Comparison of ENCODE assay signal across 11 mouse cellular contexts in the genomic region with DNA sequence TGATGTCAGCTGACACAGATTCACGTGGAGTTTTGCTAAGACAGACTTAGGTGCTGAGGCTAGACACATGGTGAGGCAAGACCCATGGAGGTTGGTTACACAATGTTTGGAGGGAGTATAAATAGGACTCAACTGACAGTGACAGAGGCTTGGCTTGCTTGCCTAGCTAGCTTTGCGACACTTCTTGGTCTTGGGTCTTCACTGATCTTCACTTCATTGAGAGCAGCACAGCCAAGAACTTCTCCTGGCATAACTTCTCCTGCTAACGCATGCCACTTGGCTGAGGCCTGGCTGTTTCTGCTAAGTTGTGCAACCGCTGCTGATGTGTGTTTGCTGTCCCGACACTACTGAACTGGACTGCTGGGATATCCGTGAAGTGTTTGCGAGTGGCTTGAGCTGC.
DNase-seq lines count a peak whose midpoint lies in the region; ATAC-seq and TF ChIP-seq lines count a peak whose summit lies in the region.
"Had no signal": no experiment of that assay in that cellular context is flagged by ENCODE, and none has a peak within 500 bp of the region (broad histone marks: within the 10 kb centered on the region; RNA-seq: fewer than 3 reads in every experiment).

No protein-coding gene starts in this region.

- peak; percentile 93 for DNase-seq in liver, adult 2 months (ENCODE audit: extremely low read depth, low read depth, low spot score)
- peak; percentile 7 to 15 for DNase-seq in heart, postnatal 14 days
- no peak for DNase-seq in kidney, adult 11 months
- DNase-seq: cerebellum, adult 2 months had no signal

- H3K27ac ChIP-seq in liver, adult 2 months (replicated peaks; ENCODE audit: insufficient read depth, low read depth, low read length) = no peak overlapping the region
- H3K27ac ChIP-seq in liver, embryonic 12.5 days = no peak overlapping the region
- H3K27ac ChIP-seq in brown adipose tissue, adult 24 weeks (replicated peaks; ENCODE audit: low read depth, low read length) = 0 out of 2 replicates have a peak overlapping the region, but pooled peaks have one; percentile 54
- H3K27ac ChIP-seq in midbrain, embryonic 15.5 days = no peak overlapping the region
- H3K27ac ChIP-seq: layer of hippocampus, adult 2 months; limb, embryonic 13.5 days had no signal

- no peak for TF ChIP-seq CTCF in liver, adult 2 months (IDR thresholded peaks at IDR 0.05; ENCODE audit: low read depth, low read length)

- no peak overlapping the region for H3K4me2 ChIP-seq in liver, embryonic 12.5 days
- no peak overlapping the region for H3K4me2 ChIP-seq in midbrain, embryonic 15.5 days
- H3K4me2 ChIP-seq: limb, embryonic 13.5 days had no signal

- H3K9ac ChIP-seq in liver, adult 2 months (ENCODE audit: low read depth, low read length) = no peak overlapping the region
- no peak overlapping the region for H3K9ac ChIP-seq in liver, embryonic 12.5 days
- no peak overlapping the region for H3K9ac ChIP-seq in midbrain, embryonic 15.5 days
- H3K9ac ChIP-seq: limb, embryonic 13.5 days had no signal

- 22% methylated on average over 7 of the region's 7 CpGs for WGBS in liver, adult 2 months
- WGBS in liver, embryonic 12.5 days (ENCODE audit: insufficient replicate concordance) = 70% methylated on average over 7 of the region's 7 CpGs
- WGBS in midbrain, embryonic 15.5 days = 90% methylated on average over 7 of the region's 7 CpGs

- H3K4me3 ChIP-seq in liver, adult 2 months (ENCODE audit: insufficient read depth, low read depth, low read length) = no peak overlapping the region
- no peak overlapping the region for H3K4me3 ChIP-seq in liver, embryonic 12.5 days
- H3K4me3 ChIP-seq in brown adipose tissue, adult 24 weeks (ENCODE audit: insufficient read depth, low read depth, low read length) = no peak overlapping the region
- no peak overlapping the region for H3K4me3 ChIP-seq in midbrain, embryonic 15.5 days
- H3K4me3 ChIP-seq: layer of hippocampus, adult 2 months; limb, embryonic 13.5 days had no signal

- H3K36me3 ChIP-seq in liver, adult 2 months (ENCODE audit: control insufficient read depth, insufficient read depth, low read length) = no peaks in the 10 kb centered on the region
- H3K36me3 ChIP-seq in liver, embryonic 12.5 days = no peaks in the 10 kb centered on the region
- H3K36me3 ChIP-seq in midbrain, embryonic 15.5 days (replicated peaks) = no peaks in the 10 kb centered on the region
- H3K36me3 ChIP-seq: limb, embryonic 13.5 days had no signal

- H3K27me3 ChIP-seq in liver, adult 2 months (ENCODE audit: control insufficient read depth, insufficient read depth, low read length) = no peaks in the 10 kb centered on the region; the same call in 1 of the 2 replicates
- H3K27me3 ChIP-seq in liver, embryonic 12.5 days (replicated peaks) = no peaks in the 10 kb centered on the region
- no peaks in the 10 kb centered on the region for H3K27me3 ChIP-seq in midbrain, embryonic 15.5 days (replicated peaks)
- H3K27me3 ChIP-seq: limb, embryonic 13.5 days had no signal

- intact Hi-C loops in heart, postnatal 14 days (cut with DNase I) = no loop called here

- TF ChIP-seq POLR2A in liver, adult 2 months (IDR thresholded peaks at IDR 0.05; ENCODE audit: extremely low read depth, insufficient read depth, low read length) = no peak

- peaks cover 3% of the 10 kb centered on the region; the same call in 1 of the 2 replicates for H3K4me1 ChIP-seq in liver, adult 2 months (ENCODE audit: control insufficient read depth, insufficient read depth, low read length)
- no peaks in the 10 kb centered on the region for H3K4me1 ChIP-seq in liver, embryonic 12.5 days
- H3K4me1 ChIP-seq in brown adipose tissue, adult 24 weeks (ENCODE audit: control insufficient read depth, insufficient read depth, insufficient read length, low read length) = no peaks in the 10 kb centered on the region
- no peaks in the 10 kb centered on the region for H3K4me1 ChIP-seq in midbrain, embryonic 15.5 days
- H3K4me1 ChIP-seq: limb, embryonic 13.5 days had no signal

- no peaks in the 10 kb centered on the region for H3K79me2 ChIP-seq in liver, adult 2 months (ENCODE audit: control insufficient read depth, insufficient read depth, low read length)

- 0 out of 2 replicates have a peak, but pooled peaks cover 9% of the 10 kb centered on the region for H3K9me3 ChIP-seq in liver, embryonic 12.5 days (replicated peaks)
- H3K9me3 ChIP-seq in midbrain, embryonic 15.5 days = no peaks in the 10 kb centered on the region

- no peak for ATAC-seq in liver, embryonic 12.5 days
- peak; percentile 77 for ATAC-seq in megakaryocyte, adult 5-6 weeks (ENCODE audit: poor library complexity, severe bottlenecking)
- ATAC-seq in midbrain, embryonic 15.5 days (replicated peaks) = no peak
- ATAC-seq: intestine, embryonic 16.5 days had no signal
